Mouse (Mus musculus) liver, embryonic 12.5 days (tissue): ENCODE results near the gene Slc16a5. TPM values are rescaled to one million over a fixed set of nuclear protein-coding genes. Genes with fewer than 3 reads are reported as not detected.
A peak's percentile ranks its signal among the peaks of the same experiment; 100 is the strongest.

Experiments
- ATAC-seq: fragments of 200-750 bp; cut with Nextera tagmentation; 2 replicates; pipeline ENCODE4 v1.8.0; 2017; ENCODE audit warnings: moderate number of reproducible peaks, mild to moderate bottlenecking, moderate library complexity
- H3K27ac ChIP-seq: fragments of 300-500 bp; sonication (generic); 2 replicates; pipeline ENCODE4 v1.5.1; 2016; ENCODE audit warnings: mild to moderate bottlenecking
- H3K27me3 ChIP-seq: fragments of 300-500 bp; sonication (generic); replicated peaks from 2 replicates; pipeline ENCODE4 v1.6.1; 2016; ENCODE audit warnings: mild to moderate bottlenecking, moderate library complexity
- H3K36me3 ChIP-seq: fragments of 300-500 bp; sonication (generic); 2 replicates; pipeline ENCODE4 v1.6.1; 2016; ENCODE audit warnings: mild to moderate bottlenecking, moderate library complexity
- H3K4me1 ChIP-seq: fragments of 300-500 bp; sonication (generic); 2 replicates; pipeline ENCODE4 v1.6.1; 2016
- H3K4me2 ChIP-seq: fragments of 300-500 bp; sonication (generic); 2 replicates; pipeline ENCODE4 v1.6.1; 2016; ENCODE audit warnings: mild to moderate bottlenecking, moderate library complexity
- H3K4me3 ChIP-seq: fragments of 300-500 bp; sonication (generic); 2 replicates; pipeline ENCODE4 v1.5.1; 2016; ENCODE audit warnings: mild to moderate bottlenecking, moderate library complexity
- H3K9ac ChIP-seq: fragments of 300-500 bp; sonication (generic); 2 replicates; pipeline ENCODE4 v1.6.1; 2016; ENCODE audit warnings: mild to moderate bottlenecking, moderate library complexity
- H3K9me3 ChIP-seq: fragments of 300-500 bp; sonication (generic); replicated peaks from 2 replicates; pipeline ENCODE4 v1.6.1; 2016; ENCODE audit warnings: mild to moderate bottlenecking, moderate library complexity
- WGBS: fragments of 180-500 bp; shearing (Covaris S2); methylation state at CpG from one replicate; pipeline ENCODE4 v1.1.7; 2016; ENCODE audit not compliant: insufficient replicate concordance; 5-methylcytosine and 5-hydroxymethylcytosine counted together
- polyA plus RNA-seq: library from polyadenylated mRNA; unstranded; fragments of >200 nt; fragmentation: Nextera tagmentation; extraction: Ambion mirVana; gene quantifications from 2 replicates; pipeline ENCODE4 v1.2.1, GENCODE M21; 2016

Slc16a5 gene
- polyA plus RNA-seq, 1 experiment from 2014 or later, result 0.10 TPM

GRCm38 (mm10) chr11:115432814-115433213 is 29.5 kb upstream of the Slc16a5 start:
- Histone ChIP-seq H3K9me3 (no peaks in the 10 kb centered on the region), H3K4me2 (no peak overlapping the region), H3K27me3 (peaks cover 44% of the 10 kb centered on the region), H3K36me3 (peaks cover 41% of the 10 kb centered on the region), H3K27ac (no peak overlapping the region), H3K4me1 (peaks cover 23% of the 10 kb centered on the region), H3K9ac (no peak overlapping the region), H3K4me3 (no peak overlapping the region)
- ATAC-seq, result no peak
- WGBS, result 54% methylated on average over 4 of the region's 4 CpGs

GRCm38 (mm10) chr11:115433342-115433741 is 28.9 kb upstream of the Slc16a5 start:
- 75% methylated on average over 6 of the region's 6 CpGs for WGBS
- no peaks in the 10 kb centered on the region for H3K9me3 ChIP-seq
- H3K27me3 ChIP-seq, result peaks cover 49% of the 10 kb centered on the region
- ATAC-seq, result no peak
- no peak overlapping the region for H3K27ac ChIP-seq
- peaks cover 41% of the 10 kb centered on the region for H3K36me3 ChIP-seq
- peaks cover 22% of the 10 kb centered on the region for H3K4me1 ChIP-seq
- no peak overlapping the region for H3K4me3 ChIP-seq
- H3K9ac ChIP-seq, result no peak overlapping the region
- no peak overlapping the region for H3K4me2 ChIP-seq

GRCm38 (mm10) chr11:115435596-115436337 is 26.5 kb upstream of the Slc16a5 start:
- Histone ChIP-seq H3K4me2 (peak overlapping the region; percentile 50), H3K36me3 (peaks cover 18% of the 10 kb centered on the region), H3K9ac (peak overlapping the region; percentile 27; the same call in 1 of the 2 replicates), H3K27me3 (peaks cover 61% of the 10 kb centered on the region), H3K4me3 (peak overlapping the region; percentile 25), H3K27ac (no peak overlapping the region), H3K4me1 (peaks cover 22% of the 10 kb centered on the region), H3K9me3 (peaks cover 4% of the 10 kb centered on the region; the same call in 1 of the 2 replicates)
- 5% methylated on average over 31 of the region's 31 CpGs for WGBS
- ATAC-seq, result no peak

- H3K4me1 ChIP-seq, result peaks cover 22% of the 10 kb centered on the region
- H3K9ac ChIP-seq, result no peak overlapping the region
- no peak overlapping the region for H3K4me2 ChIP-seq
- peaks cover 4% of the 10 kb centered on the region; the same call in 1 of the 2 replicates for H3K9me3 ChIP-seq
- no peaks in the 10 kb centered on the region for H3K36me3 ChIP-seq
- H3K4me3 ChIP-seq, result no peak overlapping the region
- H3K27me3 ChIP-seq, result peaks cover 78% of the 10 kb centered on the region
- H3K27ac ChIP-seq, result no peak overlapping the region
- WGBS, result 61% methylated on average over 5 of the region's 5 CpGs
- no peak for ATAC-seq
Measured at GRCm38 (mm10) chr11:115437571-115438122, 24.6 kb upstream of the Slc16a5 start.

- ATAC-seq, result no peak
- Histone ChIP-seq H3K27ac (no peak overlapping the region), H3K9me3 (peaks cover 4% of the 10 kb centered on the region; the same call in 1 of the 2 replicates), H3K27me3 (peaks cover 73% of the 10 kb centered on the region), H3K4me3 (no peak overlapping the region), H3K4me1 (peaks cover 22% of the 10 kb centered on the region), H3K9ac (no peak overlapping the region), H3K4me2 (no peak overlapping the region), H3K36me3 (no peaks in the 10 kb centered on the region)
- 81% methylated on average over 3 of the region's 3 CpGs for WGBS
Measured at GRCm38 (mm10) chr11:115439326-115439725, 22.9 kb upstream of the Slc16a5 start.

GRCm38 (mm10) chr11:115439906-115440595 is 22.2 kb upstream of the Slc16a5 start, which contains the start of gene Trim80:
Gene Trim80 (plus strand): TSS chr11:115440545.
- Histone ChIP-seq H3K9me3 (peaks cover 4% of the 10 kb centered on the region; the same call in 1 of the 2 replicates), H3K36me3 (no peaks in the 10 kb centered on the region), H3K4me1 (peaks cover 22% of the 10 kb centered on the region), H3K4me2 (no peak within 1 kb of the TSS), H3K27me3 (peaks cover 69% of the 10 kb centered on the region), H3K9ac (no peak within 1 kb of the TSS), H3K4me3 (no peak within 1 kb of the TSS), H3K27ac (no peak within 1 kb of the TSS)
- no peak for ATAC-seq
- 77% methylated on average over 9 of the region's 9 CpGs for WGBS

- Histone ChIP-seq H3K4me3 (no peak overlapping the region), H3K9me3 (peaks cover 4% of the 10 kb centered on the region; the same call in 1 of the 2 replicates), H3K9ac (no peak overlapping the region), H3K36me3 (no peaks in the 10 kb centered on the region), H3K4me2 (no peak overlapping the region), H3K27ac (no peak overlapping the region), H3K4me1 (peaks cover 12% of the 10 kb centered on the region), H3K27me3 (peaks cover 61% of the 10 kb centered on the region)
- no peak for ATAC-seq
- WGBS, result 49% methylated on average over 15 of the region's 15 CpGs
Measured at GRCm38 (mm10) chr11:115441417-115441816, 20.9 kb upstream of the Slc16a5 start.

- no peaks in the 10 kb centered on the region for H3K36me3 ChIP-seq
- H3K9me3 ChIP-seq, result no peaks in the 10 kb centered on the region
- 51% methylated on average over 3 of the region's 3 CpGs for WGBS
- H3K4me1 ChIP-seq, result peaks cover 13% of the 10 kb centered on the region; the same call in 1 of the 2 replicates
- ATAC-seq, result no peak
- H3K4me3 ChIP-seq, result no peak overlapping the region
- no peak overlapping the region for H3K9ac ChIP-seq
- no peak overlapping the region for H3K4me2 ChIP-seq
- H3K27ac ChIP-seq, result no peak overlapping the region; the same call in 1 of the 2 replicates
- H3K27me3 ChIP-seq, result peaks cover 35% of the 10 kb centered on the region; the same call in 1 of the 2 replicates
Measured at GRCm38 (mm10) chr11:115446906-115447305, 15.4 kb upstream of the Slc16a5 start.

- no peak overlapping the region for H3K4me2 ChIP-seq
Measured at GRCm38 (mm10) chr11:115447321-115447885, 14.9 kb upstream of the Slc16a5 start.

GRCm38 (mm10) chr11:115448075-115448474 is 14.2 kb upstream of the Slc16a5 start:
- no peak overlapping the region for H3K9ac ChIP-seq
- peak; percentile 37 for ATAC-seq
- 65% methylated on average over 16 of the region's 16 CpGs for WGBS
- H3K4me1 ChIP-seq, result peaks cover 13% of the 10 kb centered on the region; the same call in 1 of the 2 replicates
- H3K4me3 ChIP-seq, result no peak overlapping the region
- H3K27me3 ChIP-seq, result peaks cover 25% of the 10 kb centered on the region; the same call in 1 of the 2 replicates
- no peaks in the 10 kb centered on the region for H3K9me3 ChIP-seq
- H3K4me2 ChIP-seq, result no peak overlapping the region
- H3K27ac ChIP-seq, result peak overlapping the region; percentile 45
- H3K36me3 ChIP-seq, result no peaks in the 10 kb centered on the region

More at GRCm38 (mm10) chr11:115447321-115447885, 14.9 kb upstream of the Slc16a5 start:
- peaks cover 30% of the 10 kb centered on the region; the same call in 1 of the 2 replicates for H3K27me3 ChIP-seq
- H3K36me3 ChIP-seq, result no peaks in the 10 kb centered on the region
- no peak overlapping the region for H3K4me3 ChIP-seq
- H3K9me3 ChIP-seq, result no peaks in the 10 kb centered on the region
- peaks cover 13% of the 10 kb centered on the region; the same call in 1 of the 2 replicates for H3K4me1 ChIP-seq
- H3K27ac ChIP-seq, result peak overlapping the region; percentile 45
- ATAC-seq, result 0 out of 2 replicates have a peak, but pooled peaks have one; percentile 11
- H3K9ac ChIP-seq, result no peak overlapping the region
- whole genome bisulfite sequencing, result 71% methylated on average over 11 of the region's 11 CpGs

- Histone ChIP-seq H3K27ac (peak overlapping the region; percentile 45), H3K9me3 (no peaks in the 10 kb centered on the region), H3K9ac (no peak overlapping the region), H3K27me3 (peaks cover 25% of the 10 kb centered on the region; the same call in 1 of the 2 replicates), H3K4me3 (no peak overlapping the region), H3K4me2 (no peak overlapping the region), H3K36me3 (no peaks in the 10 kb centered on the region), H3K4me1 (peaks cover 13% of the 10 kb centered on the region; the same call in 1 of the 2 replicates)
- no peak; the same call in 1 of the 2 replicates for ATAC-seq
- WGBS, result 55% methylated on average over 7 of the region's 7 CpGs
Measured at GRCm38 (mm10) chr11:115448998-115449397, 13.3 kb upstream of the Slc16a5 start.
